7 mouse cellular contexts compared by ENCODE assay signal in the genomic region with DNA sequence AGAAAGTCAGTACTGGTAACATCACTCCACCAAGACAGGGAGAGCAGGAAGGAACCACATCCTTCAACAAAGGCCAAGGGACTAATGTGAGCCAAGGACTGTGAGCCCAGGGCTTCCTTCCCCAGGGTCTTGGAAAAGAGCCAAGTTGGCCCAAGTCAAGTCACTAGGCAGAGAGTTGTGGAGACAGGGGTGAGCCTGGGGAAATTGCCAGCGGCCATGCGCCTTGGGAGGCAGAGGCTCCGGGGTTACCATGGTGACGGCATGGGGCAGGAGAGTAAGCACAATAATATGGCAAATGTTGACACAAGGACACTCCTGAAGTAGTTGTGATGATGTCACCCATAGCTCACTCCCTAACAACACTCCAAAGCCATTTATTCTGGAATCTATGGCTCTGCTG. TPM values are rescaled to one million over a fixed set of nuclear protein-coding genes. Genes with fewer than 3 reads are reported as not detected.
DNase-seq lines count a peak whose midpoint lies in the region; ATAC-seq lines count a peak whose summit lies in the region.

No protein-coding gene starts in this region.

- no peak overlapping the region for H3K27ac ChIP-seq in heart, embryonic 14.5 days (replicated peaks in 1 of 2; ENCODE audit: control insufficient read depth in 1 of 2, insufficient read depth in 1 of 2, low read depth in 2 of 2, low read length in 2 of 2)

- DNase-seq in layer of hippocampus, adult 11-12 months (ENCODE audit: low spot score): peak; percentile 24
- no peak for DNase-seq in layer of hippocampus, adult 9-10 months (ENCODE audit: low spot score)
- DNase-seq in cerebellum, adult 18-20 months: peak; percentile 48
- peak; percentile 14 for DNase-seq in mesoderm, embryonic 11.5 days (ENCODE audit: low read depth, low spot score)
- DNase-seq in urinary bladder, postnatal 25 days (ENCODE audit: low spot score): no peak
- DNase-seq in spleen, postnatal 4 days (ENCODE audit: low spot score in 2 of 2): no peak

- H3K4me3 ChIP-seq in heart, embryonic 14.5 days (ENCODE audit: control insufficient read depth in 1 of 2, insufficient read depth in 1 of 2, low read depth in 1 of 2, low read length in 2 of 2): no peak overlapping the region

- H3K9ac ChIP-seq in heart, embryonic 14.5 days (ENCODE audit: low read length): no peak overlapping the region

- no peak overlapping the region for H3K4me2 ChIP-seq in heart, embryonic 14.5 days (ENCODE audit: low read length)

- ATAC-seq in heart, embryonic 14.5 days (ENCODE audit: insufficient number of reproducible peaks, insufficient read depth, low FRiP score, low read depth): 0 out of 2 replicates have a peak, but pooled peaks have one; percentile 47

- no peaks in the 10 kb centered on the region for H3K4me1 ChIP-seq in heart, embryonic 14.5 days (ENCODE audit: control insufficient read depth in 2 of 2, insufficient read depth in 2 of 2, low read length in 2 of 2)

- no peaks in the 10 kb centered on the region for H3K9me3 ChIP-seq in heart, embryonic 14.5 days (ENCODE audit: control insufficient read depth, low read length)

- no peaks in the 10 kb centered on the region for H3K36me3 ChIP-seq in heart, embryonic 14.5 days (ENCODE audit: control insufficient read depth, insufficient read depth, low read length)

- no peaks in the 10 kb centered on the region for H3K27me3 ChIP-seq in heart, embryonic 14.5 days (ENCODE audit: control insufficient read depth, insufficient read depth, low read length)

- WGBS in heart, embryonic 14.5 days: 79% methylated on average over 4 of the region's 4 CpGs

RNA-seq across cellular contexts. Expression of gene Astn2, which starts 21.4 kb away (rescaled TPM):
- polyA plus RNA-seq in heart, embryonic 14.5 days (2014; fragmentation: Nextera tagmentation; extraction: Ambion mirVana): 0.61 and 0.67 TPM in 2 replicates

Comparison
In these comparisons a context has a peak if more than half of its experiments do, and no peak if none do; other contexts are left out.
1. DNase-seq: peak in layer of hippocampus, adult 11-12 months (single experiment), cerebellum, adult 18-20 months (2 of 2) and mesoderm, embryonic 11.5 days (single experiment); none in layer of hippocampus, adult 9-10 months (single experiment), urinary bladder, postnatal 25 days (single experiment) and spleen, postnatal 4 days (0 of 2).